Comparison of ENCODE assay signal across 17 mouse cellular contexts in the genomic region with DNA sequence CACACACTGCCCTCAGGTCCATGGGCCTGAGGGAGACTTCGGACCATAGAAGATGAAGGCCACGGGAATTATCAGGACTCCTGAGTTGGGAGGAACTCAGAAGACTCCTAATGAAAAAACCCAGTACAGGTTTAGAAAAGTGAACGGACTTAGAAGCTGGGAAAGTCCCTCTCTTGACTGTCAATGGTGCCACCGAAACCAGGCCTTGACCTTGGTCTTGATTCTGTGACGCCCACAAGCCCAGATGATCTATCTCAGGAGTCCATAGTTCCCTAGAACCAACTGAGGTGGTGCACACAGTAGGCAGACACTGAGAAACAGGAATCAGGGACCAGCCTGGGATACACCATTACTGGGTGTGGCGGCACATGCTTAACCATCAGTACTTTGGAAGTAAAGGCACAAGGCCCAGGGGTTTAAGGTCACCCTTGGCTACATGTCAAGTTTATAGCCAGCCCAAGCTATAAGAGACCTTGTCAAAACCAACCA.
"Had no signal": no experiment of that assay in that cellular context is flagged by ENCODE, and none has a peak within 500 bp of the region (broad histone marks: within the 10 kb centered on the region; RNA-seq: fewer than 3 reads in every experiment).

No protein-coding gene starts in this region.

- H3K4me3 ChIP-seq: midbrain, embryonic 10.5 days; midbrain, embryonic 13.5 days; myocyte; neural tube, embryonic 13.5 days; neural tube, embryonic 15.5 days had no signal

- H3K36me3 ChIP-seq: midbrain, embryonic 10.5 days; midbrain, embryonic 13.5 days; neural tube, embryonic 13.5 days; neural tube, embryonic 15.5 days had no signal

- H3K9ac ChIP-seq: lung, embryonic 14.5 days; midbrain, embryonic 13.5 days; neural tube, embryonic 13.5 days; neural tube, embryonic 15.5 days had no signal

- H3K4me2 ChIP-seq: lung, embryonic 14.5 days; midbrain, embryonic 13.5 days; neural tube, embryonic 13.5 days; neural tube, embryonic 15.5 days had no signal

- H3K9me3 ChIP-seq: midbrain, embryonic 10.5 days; midbrain, embryonic 13.5 days; neural tube, embryonic 13.5 days; neural tube, embryonic 15.5 days had no signal

- H3K27ac ChIP-seq: midbrain, embryonic 10.5 days; midbrain, embryonic 13.5 days; neural tube, embryonic 13.5 days; neural tube, embryonic 15.5 days had no signal

- DNase-seq: lung, adult 18-20 months; lung, embryonic 14.5 days; lung, postnatal 10 days; lung, postnatal 4 days; retina, postnatal 1 day; right cerebral cortex, adult 18-20 months; right cerebral cortex, postnatal 25 days; right cerebral cortex, postnatal 4 days; spleen, adult 18-20 months; thymus, adult 18-20 months; thymus, postnatal 14 days; thymus, postnatal 36 days had no signal

- H3K27me3 ChIP-seq: midbrain, embryonic 13.5 days; neural tube, embryonic 15.5 days had no signal
